Mouse (Mus musculus): ENCODE measurements at regions not wholly inside any gene's neighbourhood (a gene's known extent, or its start where the extent isn't known, plus 50 kb on each side); places are given as distances from the start of the nearest gene placed in this dataset.

GRCm38 (mm10) chr8:77774551-77775335 is 50.5 kb upstream of the Ednra start:
- ATAC-seq: no peak

GRCm38 (mm10) chr8:77775526-77775925 is 51.3 kb upstream of the Ednra start:
- ATAC-seq: no peak

- no peak for ATAC-seq
Measured at GRCm38 (mm10) chr8:77777597-77777996, 53.3 kb upstream of the Ednra start.

- no peak for ATAC-seq
Measured at GRCm38 (mm10) chr8:77785676-77786255, 61.5 kb upstream of the Ednra start.

- no peak for ATAC-seq
Measured at GRCm38 (mm10) chr8:77794911-77795310, 70.6 kb upstream of the Ednra start.

GRCm38 (mm10) chr8:77803147-77803903 is 79.1 kb upstream of the Ednra start:
- ATAC-seq: no peak

GRCm38 (mm10) chr8:77804536-77804935 is 80.3 kb upstream of the Ednra start:
- ATAC-seq: no peak

- ATAC-seq: no peak
Measured at GRCm38 (mm10) chr8:77804956-77805355, 80.7 kb upstream of the Ednra start.

- ATAC-seq: no peak
Measured at GRCm38 (mm10) chr8:77805657-77806056, 81.4 kb upstream of the Ednra start.

GRCm38 (mm10) chr8:77814796-77815647 is 90.8 kb upstream of the Ednra start:
- ATAC-seq: no peak

GRCm38 (mm10) chr8:77815648-77815971 is 91.3 kb upstream of the Ednra start:
- no peak for ATAC-seq

GRCm38 (mm10) chr8:77816217-77816616 is 92.0 kb upstream of the Ednra start:
- ATAC-seq: no peak

GRCm38 (mm10) chr8:77825786-77826185 is 101.5 kb upstream of the Ednra start:
- no peak for ATAC-seq

- ATAC-seq: no peak
Measured at GRCm38 (mm10) chr8:77826255-77826654, 102.0 kb upstream of the Ednra start.

- ATAC-seq: no peak
Measured at GRCm38 (mm10) chr8:77828079-77828478, 103.8 kb upstream of the Ednra start.

GRCm38 (mm10) chr8:77829126-77829748 is 105.0 kb upstream of the Ednra start:
- no peak for ATAC-seq

GRCm38 (mm10) chr8:77829764-77830163 is 105.5 kb upstream of the Ednra start:
- no peak for ATAC-seq

GRCm38 (mm10) chr8:77834283-77834682 is 110.0 kb upstream of the Ednra start:
- ATAC-seq: no peak

- no peak for ATAC-seq
Measured at GRCm38 (mm10) chr8:77836902-77837489, 112.7 kb upstream of the Ednra start.

- ATAC-seq: no peak
Measured at GRCm38 (mm10) chr8:77842392-77843139, 118.3 kb upstream of the Ednra start.

GRCm38 (mm10) chr8:77843229-77843628 is 119.0 kb upstream of the Ednra start:
- no peak for ATAC-seq

All from CD4-positive, CD25-positive, alpha-beta regulatory T cell, adult 4 months (primary cell).